Mouse (Mus musculus) liver, embryonic 12.5 days (tissue): ENCODE measurements at regions not wholly inside any gene's neighbourhood (a gene's known extent, or its start where the extent isn't known, plus 50 kb on each side); places are given as distances from the start of the nearest gene placed in this dataset.

Source experiments
- ATAC-seq: fragments of 200-750 bp; cut with Nextera tagmentation; 2 replicates; pipeline ENCODE4 v1.8.0; 2017; ENCODE audit warnings: moderate number of reproducible peaks, mild to moderate bottlenecking, moderate library complexity
- H3K27ac ChIP-seq: fragments of 300-500 bp; sonication (generic); 2 replicates; pipeline ENCODE4 v1.5.1; 2016; ENCODE audit warnings: mild to moderate bottlenecking
- H3K27me3 ChIP-seq: fragments of 300-500 bp; sonication (generic); replicated peaks from 2 replicates; pipeline ENCODE4 v1.6.1; 2016; ENCODE audit warnings: mild to moderate bottlenecking, moderate library complexity
- H3K36me3 ChIP-seq: fragments of 300-500 bp; sonication (generic); 2 replicates; pipeline ENCODE4 v1.6.1; 2016; ENCODE audit warnings: mild to moderate bottlenecking, moderate library complexity
- H3K4me1 ChIP-seq: fragments of 300-500 bp; sonication (generic); 2 replicates; pipeline ENCODE4 v1.6.1; 2016
- H3K4me2 ChIP-seq: fragments of 300-500 bp; sonication (generic); 2 replicates; pipeline ENCODE4 v1.6.1; 2016; ENCODE audit warnings: mild to moderate bottlenecking, moderate library complexity
- H3K4me3 ChIP-seq: fragments of 300-500 bp; sonication (generic); 2 replicates; pipeline ENCODE4 v1.5.1; 2016; ENCODE audit warnings: mild to moderate bottlenecking, moderate library complexity
- H3K9ac ChIP-seq: fragments of 300-500 bp; sonication (generic); 2 replicates; pipeline ENCODE4 v1.6.1; 2016; ENCODE audit warnings: mild to moderate bottlenecking, moderate library complexity
- H3K9me3 ChIP-seq: fragments of 300-500 bp; sonication (generic); replicated peaks from 2 replicates; pipeline ENCODE4 v1.6.1; 2016; ENCODE audit warnings: mild to moderate bottlenecking, moderate library complexity
- WGBS: fragments of 180-500 bp; shearing (Covaris S2); methylation state at CpG from one replicate; pipeline ENCODE4 v1.1.7; 2016; ENCODE audit not compliant: insufficient replicate concordance; 5-methylcytosine and 5-hydroxymethylcytosine counted together

DNA sequence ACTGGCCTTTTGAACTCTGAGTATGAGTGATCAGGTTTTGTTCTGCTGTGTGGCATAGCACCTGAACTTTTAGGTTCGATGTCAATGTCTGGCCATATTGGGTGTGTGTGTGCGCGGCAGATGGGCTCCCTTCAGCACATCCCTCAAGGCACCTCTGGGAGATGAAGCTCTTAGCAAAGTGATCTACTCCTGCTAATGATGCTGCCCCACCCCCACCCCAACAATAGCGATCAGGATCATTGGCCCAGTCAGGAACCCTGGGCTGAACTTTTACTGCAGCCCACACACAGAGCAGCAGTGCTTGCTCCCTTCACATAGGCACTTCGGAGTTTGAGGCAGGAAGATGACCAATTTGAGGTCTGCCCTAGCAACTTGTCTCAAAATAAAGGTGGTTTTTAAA, 141.9 kb upstream of the Lrig1 start:
- Histone ChIP-seq H3K4me3 (no peak overlapping the region), H3K36me3 (no peaks in the 10 kb centered on the region), H3K9ac (no peak overlapping the region), H3K27me3 (no peaks in the 10 kb centered on the region), H3K27ac (no peak overlapping the region), H3K9me3 (no peaks in the 10 kb centered on the region), H3K4me2 (no peak overlapping the region), H3K4me1 (no peaks in the 10 kb centered on the region)
- 66% methylated on average over 5 of the region's 5 CpGs for WGBS
- ATAC-seq: no peak

DNA sequence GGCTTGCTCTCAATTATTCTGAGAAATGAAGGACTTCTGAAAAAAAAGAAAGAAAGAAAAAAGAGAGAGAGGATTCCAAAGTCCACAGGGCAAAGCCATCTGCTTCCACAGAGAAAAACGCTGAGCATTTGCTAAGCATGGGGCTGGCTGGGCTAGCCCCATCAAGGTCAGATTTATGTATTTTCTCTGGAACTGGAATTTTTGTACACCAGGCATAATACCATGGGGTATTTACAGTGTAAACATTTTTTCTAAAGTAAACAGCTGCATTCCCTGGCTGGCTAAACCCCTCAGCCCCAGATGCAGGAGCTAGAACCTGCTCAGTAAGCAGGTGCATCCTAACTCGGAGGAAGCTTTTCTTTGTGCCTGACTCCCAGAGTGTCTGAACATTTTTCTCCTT, 135.8 kb upstream of the Lrig1 start:
- no peak for ATAC-seq
- Histone ChIP-seq H3K9me3 (no peaks in the 10 kb centered on the region), H3K4me3 (no peak overlapping the region), H3K4me2 (no peak overlapping the region), H3K36me3 (no peaks in the 10 kb centered on the region), H3K9ac (no peak overlapping the region), H3K27ac (no peak overlapping the region), H3K27me3 (no peaks in the 10 kb centered on the region), H3K4me1 (no peaks in the 10 kb centered on the region)
- 55% methylated on average over 2 of the region's 2 CpGs for WGBS

DNA sequence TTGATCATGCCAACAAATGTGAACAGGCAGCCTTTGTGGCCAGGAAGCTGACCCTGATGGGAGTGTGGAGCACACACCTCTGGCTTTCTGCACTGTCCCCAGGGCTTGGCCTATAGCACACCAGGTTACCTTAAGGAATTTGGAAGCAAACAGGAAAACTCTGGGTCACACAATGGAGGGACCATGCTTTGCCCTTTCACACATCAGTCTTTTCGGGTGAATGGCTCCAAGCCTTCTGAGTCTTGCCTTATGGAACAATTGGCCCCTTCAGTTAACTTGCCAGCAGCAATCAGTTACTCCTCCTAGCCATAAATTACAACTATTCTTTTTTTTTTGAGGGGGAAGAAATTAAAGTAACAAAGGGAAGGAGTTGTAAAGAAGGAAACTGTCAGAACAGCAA, 134.6 kb upstream of the Lrig1 start:
- H3K4me2 ChIP-seq: no peak overlapping the region
- H3K27ac ChIP-seq: no peak overlapping the region
- no peaks in the 10 kb centered on the region for H3K27me3 ChIP-seq
- ATAC-seq: no peak
- H3K4me1 ChIP-seq: no peaks in the 10 kb centered on the region
- no peaks in the 10 kb centered on the region for H3K9me3 ChIP-seq
- H3K4me3 ChIP-seq: no peak overlapping the region
- 55% methylated on average over 1 of the region's 1 CpGs for WGBS
- no peaks in the 10 kb centered on the region for H3K36me3 ChIP-seq
- no peak overlapping the region for H3K9ac ChIP-seq

DNA sequence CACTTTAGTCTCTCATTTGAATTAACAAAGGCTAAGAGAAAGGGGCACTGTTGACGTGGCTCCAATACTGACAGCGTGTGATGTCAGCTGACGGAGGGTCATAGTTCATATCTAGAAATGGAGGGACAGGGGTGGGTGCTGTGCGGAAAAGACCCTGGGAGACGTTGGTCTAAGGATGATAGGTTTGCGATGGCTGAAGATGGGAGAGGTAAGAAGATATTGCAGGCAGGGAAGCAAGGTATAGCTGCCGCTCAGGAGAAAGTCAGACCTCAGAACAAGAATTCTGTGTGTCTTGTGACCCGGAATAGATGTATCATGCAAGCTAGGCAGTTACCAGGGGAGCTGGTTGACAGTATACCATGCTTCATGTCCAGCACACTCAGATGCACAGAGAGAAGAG, 130.8 kb upstream of the Lrig1 start:
- no peak for ATAC-seq
- Histone ChIP-seq H3K9me3 (no peaks in the 10 kb centered on the region), H3K4me1 (no peaks in the 10 kb centered on the region), H3K27ac (no peak overlapping the region), H3K36me3 (no peaks in the 10 kb centered on the region), H3K27me3 (no peaks in the 10 kb centered on the region), H3K4me3 (no peak overlapping the region), H3K4me2 (no peak overlapping the region), H3K9ac (no peak overlapping the region)
- 76% methylated on average over 8 of the region's 8 CpGs for WGBS

DNA sequence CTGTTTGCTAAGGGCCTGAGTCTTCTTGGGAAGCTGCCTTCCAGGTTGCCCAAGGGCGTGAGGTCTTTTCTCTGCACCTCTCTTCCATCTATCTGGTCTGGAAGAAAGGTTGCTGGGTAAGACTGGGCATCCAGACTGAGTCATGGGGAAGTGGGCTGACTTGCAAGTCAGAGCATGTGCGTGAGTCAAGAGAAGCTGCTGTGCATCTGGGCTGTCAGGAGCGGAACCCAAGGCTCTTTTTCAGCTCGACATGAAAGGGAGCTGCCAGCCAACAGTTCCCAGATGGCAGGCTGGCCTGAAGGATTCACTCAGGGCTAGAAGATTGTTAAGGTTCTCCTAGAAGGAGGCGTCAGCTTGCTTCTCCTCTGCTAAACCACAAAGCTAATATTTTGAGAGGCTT, 129.3 kb upstream of the Lrig1 start:
- WGBS: 56% methylated on average over 5 of the region's 5 CpGs

DNA sequence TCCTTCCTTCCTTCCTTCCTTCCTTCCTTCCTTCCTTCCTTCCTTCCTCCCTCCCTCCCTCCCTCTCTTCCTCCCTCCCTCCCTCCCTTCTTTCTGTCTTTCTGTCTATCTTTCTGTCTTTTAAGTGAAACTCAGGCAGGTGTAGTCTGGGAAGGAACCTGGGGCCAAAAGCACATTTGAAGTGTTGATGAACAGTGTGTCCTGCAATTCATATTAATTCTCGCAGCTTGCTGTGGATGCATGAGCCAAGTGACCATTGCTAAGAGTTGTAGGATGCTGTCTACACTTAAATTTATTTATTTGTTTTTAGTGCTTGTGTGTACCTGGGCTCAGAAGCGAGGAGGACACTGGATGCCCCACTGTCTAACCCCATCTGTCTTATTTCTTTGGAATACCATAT, 126.7 kb upstream of the Lrig1 start:
- Histone ChIP-seq H3K4me1 (no peaks in the 10 kb centered on the region), H3K4me2 (no peak overlapping the region), H3K27ac (no peak overlapping the region), H3K9me3 (no peaks in the 10 kb centered on the region), H3K4me3 (no peak overlapping the region), H3K36me3 (no peaks in the 10 kb centered on the region), H3K27me3 (no peaks in the 10 kb centered on the region), H3K9ac (no peak overlapping the region)
- 35% methylated on average over 2 of the region's 2 CpGs for WGBS
- ATAC-seq: no peak

More for the DNA sequence above, 129.3 kb upstream of the Lrig1 start:
- Histone ChIP-seq H3K4me3 (no peak overlapping the region), H3K27ac (no peak overlapping the region), H3K27me3 (no peaks in the 10 kb centered on the region), H3K9me3 (no peaks in the 10 kb centered on the region), H3K36me3 (no peaks in the 10 kb centered on the region), H3K4me1 (no peaks in the 10 kb centered on the region), H3K9ac (no peak overlapping the region), H3K4me2 (no peak overlapping the region)
- ATAC-seq: no peak

DNA sequence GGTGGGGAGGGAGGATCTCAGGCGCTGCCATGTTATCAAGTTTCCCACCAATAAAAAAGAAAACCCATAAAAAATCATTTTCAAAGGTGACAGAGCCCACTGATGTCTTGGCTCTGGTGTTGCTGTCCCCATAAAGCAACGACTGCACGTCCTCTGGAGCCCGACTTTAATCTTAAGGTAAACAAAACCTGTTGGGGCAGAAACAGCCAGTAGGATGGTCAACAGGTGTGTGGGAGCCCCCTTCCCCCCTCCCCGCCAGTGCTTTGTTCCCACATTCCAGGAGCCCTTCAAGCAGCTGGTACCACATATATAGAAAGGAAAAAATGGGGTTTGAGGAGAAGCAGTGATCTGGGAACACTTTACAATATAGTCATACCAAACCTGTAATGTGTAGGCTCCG, 118.3 kb upstream of the Lrig1 start:
- no peak overlapping the region for H3K27ac ChIP-seq
- WGBS: 29% methylated on average over 6 of the region's 6 CpGs
- H3K36me3 ChIP-seq: no peaks in the 10 kb centered on the region
- no peak overlapping the region for H3K4me3 ChIP-seq
- no peaks in the 10 kb centered on the region for H3K27me3 ChIP-seq
- H3K4me2 ChIP-seq: no peak overlapping the region
- H3K9ac ChIP-seq: no peak overlapping the region
- ATAC-seq: no peak
- no peaks in the 10 kb centered on the region for H3K4me1 ChIP-seq
- H3K9me3 ChIP-seq: no peaks in the 10 kb centered on the region

DNA sequence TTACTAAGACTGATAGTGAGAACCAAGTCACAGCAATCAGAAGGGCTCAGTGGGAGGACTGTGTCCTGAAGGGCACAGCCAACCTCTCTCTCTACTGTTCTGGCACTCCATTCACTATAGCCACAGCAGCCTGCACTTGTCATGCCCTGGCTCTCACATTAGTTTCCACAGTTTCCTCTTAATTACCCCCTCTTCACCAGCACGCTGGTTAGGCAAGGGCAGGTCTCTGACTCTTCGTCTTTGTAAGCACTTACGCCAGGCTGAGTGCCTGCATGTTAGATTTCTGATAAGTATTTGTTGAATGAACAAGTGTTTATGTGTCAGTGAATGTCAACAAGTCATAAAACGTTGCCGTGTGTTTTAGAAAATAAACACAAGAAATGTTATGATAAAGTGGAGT, 116.2 kb upstream of the Lrig1 start:
- ATAC-seq: no peak
- H3K36me3 ChIP-seq: no peaks in the 10 kb centered on the region
- no peak overlapping the region for H3K27ac ChIP-seq
- H3K4me3 ChIP-seq: no peak overlapping the region
- no peak overlapping the region for H3K9ac ChIP-seq
- 54% methylated on average over 5 of the region's 5 CpGs for WGBS
- no peak overlapping the region for H3K4me2 ChIP-seq
- no peaks in the 10 kb centered on the region for H3K4me1 ChIP-seq
- H3K9me3 ChIP-seq: no peaks in the 10 kb centered on the region
- H3K27me3 ChIP-seq: no peaks in the 10 kb centered on the region

DNA sequence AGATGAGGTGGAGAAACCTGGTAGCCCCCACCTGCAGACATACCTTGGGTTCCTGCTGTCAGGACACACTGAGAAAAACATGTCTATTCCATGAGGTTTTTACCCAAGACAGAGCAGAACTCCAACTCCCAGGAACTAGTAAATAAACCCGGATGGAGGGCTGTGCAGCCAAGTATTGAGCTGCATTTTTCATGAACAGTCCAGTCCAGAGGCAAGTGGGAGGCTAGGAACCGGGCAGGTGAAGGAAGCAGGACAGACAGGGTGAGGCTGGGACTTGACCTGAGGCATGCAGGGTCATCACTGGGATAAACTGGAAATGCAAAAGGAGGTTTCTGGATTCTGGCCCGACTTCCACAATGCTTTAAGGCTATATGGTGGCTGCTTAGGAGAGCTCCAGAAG, 114.8 kb upstream of the Lrig1 start:
- WGBS: 44% methylated on average over 3 of the region's 3 CpGs
- no peak overlapping the region for H3K9ac ChIP-seq
- no peaks in the 10 kb centered on the region for H3K9me3 ChIP-seq
- no peaks in the 10 kb centered on the region for H3K27me3 ChIP-seq
- no peak overlapping the region for H3K27ac ChIP-seq
- no peak overlapping the region for H3K4me3 ChIP-seq
- ATAC-seq: no peak
- no peak overlapping the region for H3K4me2 ChIP-seq
- no peaks in the 10 kb centered on the region for H3K36me3 ChIP-seq
- H3K4me1 ChIP-seq: no peaks in the 10 kb centered on the region

DNA sequence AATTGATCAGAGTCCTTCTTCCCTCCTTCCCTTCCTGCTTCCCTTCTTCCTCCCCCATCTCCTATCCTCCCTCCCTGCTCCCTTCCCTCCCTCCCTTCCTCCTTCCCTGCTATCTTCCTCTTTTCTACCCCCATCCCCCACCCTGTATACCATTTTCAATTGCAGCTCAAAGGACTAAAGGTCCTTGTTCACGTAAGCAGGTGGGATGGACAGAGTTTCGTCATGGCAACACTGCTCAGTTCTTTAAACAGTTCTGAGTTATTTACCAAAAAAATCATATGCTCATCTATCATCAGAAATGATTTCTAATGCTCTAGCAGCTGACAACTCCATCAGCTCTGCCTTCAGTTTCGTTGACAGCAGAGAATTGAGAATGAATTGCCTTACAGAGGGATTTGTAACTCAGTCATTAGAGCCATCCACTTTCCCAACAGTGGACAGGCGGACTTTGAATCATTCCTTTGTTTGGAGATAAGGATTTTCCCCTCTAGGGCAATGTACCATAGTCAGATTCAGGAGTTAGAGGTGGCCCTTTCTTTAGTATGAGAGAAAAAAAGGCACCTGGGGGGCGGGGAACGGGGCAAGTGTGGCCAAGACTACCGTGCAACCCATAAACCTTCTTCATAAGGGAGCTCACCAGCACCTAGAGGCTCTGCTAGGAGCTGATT, 113.7 kb upstream of the Lrig1 start:
- Histone ChIP-seq H3K27me3 (no peaks in the 10 kb centered on the region), H3K4me3 (no peak overlapping the region), H3K9ac (no peak overlapping the region), H3K4me2 (no peak overlapping the region), H3K9me3 (no peaks in the 10 kb centered on the region), H3K27ac (no peak overlapping the region), H3K36me3 (no peaks in the 10 kb centered on the region), H3K4me1 (no peaks in the 10 kb centered on the region)
- ATAC-seq: 0 out of 2 replicates have a peak, but pooled peaks have one; percentile 37
- 49% methylated on average over 7 of the region's 7 CpGs for WGBS

DNA sequence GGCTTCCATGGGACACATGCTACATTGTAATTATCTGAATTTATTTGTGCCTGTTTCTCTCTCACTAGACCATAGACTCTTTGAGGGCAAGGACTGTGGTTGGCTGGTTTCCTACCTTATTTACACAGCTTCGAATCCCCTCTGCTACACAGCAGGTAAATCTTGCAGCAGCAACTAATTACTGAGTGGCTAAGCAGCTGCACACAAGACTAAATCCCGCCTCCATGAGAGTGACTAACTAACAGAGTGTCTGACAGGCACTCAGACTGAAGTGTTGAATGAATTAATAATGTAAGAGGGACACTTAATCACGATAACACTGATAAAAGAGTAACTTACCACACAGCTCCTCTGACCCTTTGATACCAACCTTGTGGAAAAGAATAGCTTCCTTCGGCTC, 111.9 kb upstream of the Lrig1 start:
- Histone ChIP-seq H3K4me1 (no peaks in the 10 kb centered on the region), H3K27me3 (no peaks in the 10 kb centered on the region), H3K4me3 (no peak overlapping the region), H3K27ac (no peak overlapping the region), H3K36me3 (no peaks in the 10 kb centered on the region), H3K9ac (no peak overlapping the region), H3K4me2 (no peak overlapping the region), H3K9me3 (no peaks in the 10 kb centered on the region)
- 34% methylated on average over 4 of the region's 4 CpGs for WGBS
- ATAC-seq: no peak

DNA sequence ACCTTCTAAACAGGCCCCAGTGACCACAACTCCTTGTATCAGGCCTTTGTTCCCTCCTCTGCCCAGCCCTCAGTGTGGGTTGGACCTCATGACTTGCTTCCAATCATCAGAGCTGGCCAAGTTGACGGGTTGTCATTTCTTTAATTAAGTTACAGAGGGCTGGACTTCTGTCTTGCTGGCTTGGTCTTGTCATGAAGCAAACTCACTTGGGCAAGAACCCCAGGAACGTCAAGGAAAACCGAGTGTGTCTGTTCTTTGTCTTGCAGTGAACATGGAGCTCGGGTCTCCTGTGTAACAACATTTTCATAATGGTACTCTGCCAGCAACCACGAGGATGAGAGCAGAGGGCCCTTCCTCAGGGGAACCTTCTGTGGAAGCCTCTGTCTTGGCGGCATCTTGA, 107.3 kb upstream of the Lrig1 start:
- no peak overlapping the region for H3K4me2 ChIP-seq
- no peak overlapping the region for H3K27ac ChIP-seq
- H3K9ac ChIP-seq: no peak overlapping the region
- H3K4me3 ChIP-seq: no peak overlapping the region
- no peak for ATAC-seq
- no peaks in the 10 kb centered on the region for H3K4me1 ChIP-seq
- no peaks in the 10 kb centered on the region for H3K36me3 ChIP-seq
- H3K27me3 ChIP-seq: no peaks in the 10 kb centered on the region
- 49% methylated on average over 6 of the region's 6 CpGs for WGBS
- no peaks in the 10 kb centered on the region for H3K9me3 ChIP-seq

DNA sequence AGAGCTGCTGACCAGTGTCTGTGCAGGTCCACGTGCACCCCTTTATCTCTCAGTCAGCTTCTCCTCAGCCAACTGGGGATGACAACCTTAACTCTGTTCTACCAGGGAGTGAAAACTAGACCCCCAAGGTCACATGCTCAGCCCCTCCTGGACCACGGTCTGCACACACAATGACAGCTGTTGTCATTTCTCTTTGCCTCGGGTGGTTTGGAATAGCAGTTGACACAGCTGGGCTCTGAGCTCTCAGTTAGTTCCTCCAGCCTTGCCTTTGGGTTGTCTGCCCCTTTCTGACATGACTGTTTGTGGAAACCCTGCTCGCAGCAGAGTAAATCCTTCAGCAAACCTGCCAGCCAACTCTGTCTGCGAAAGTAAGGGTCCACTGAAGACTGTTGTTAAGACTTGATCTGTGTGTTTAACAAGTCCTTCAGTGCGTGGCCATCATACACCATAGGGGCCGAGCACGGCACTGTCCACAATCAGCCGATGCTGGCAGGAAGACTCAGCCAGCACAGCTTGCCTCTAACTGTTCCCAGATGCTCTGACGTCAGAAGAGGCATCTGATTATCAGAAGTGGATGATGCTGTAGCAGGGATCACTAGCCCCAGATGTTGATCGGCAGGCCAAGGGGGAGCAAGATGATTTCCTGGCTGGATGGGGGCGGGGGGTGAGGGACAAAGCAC, 106.7 kb upstream of the Lrig1 start:
- no peak for ATAC-seq
- H3K4me1 ChIP-seq: no peaks in the 10 kb centered on the region
- no peaks in the 10 kb centered on the region for H3K27me3 ChIP-seq
- H3K4me2 ChIP-seq: no peak overlapping the region
- H3K36me3 ChIP-seq: no peaks in the 10 kb centered on the region
- no peaks in the 10 kb centered on the region for H3K9me3 ChIP-seq
- H3K27ac ChIP-seq: no peak overlapping the region
- H3K4me3 ChIP-seq: no peak overlapping the region
- WGBS: 58% methylated on average over 12 of the region's 12 CpGs
- no peak overlapping the region for H3K9ac ChIP-seq
